Mouse (Mus musculus) E14TG2a.4 (cell line): Measurements from ENCODE around the gene Cd209a.

Source experiments
- H3K27me3 ChIP-seq: 2 replicates; pipeline ENCODE4 v1.6.1; 2014; ENCODE audit warnings: low read length, control low read depth; ENCODE audit not compliant: insufficient read depth
- H3K36me3 ChIP-seq: 2 replicates; pipeline ENCODE4 v1.6.1; 2014; ENCODE audit warnings: low read length, control low read depth; ENCODE audit not compliant: insufficient read depth
- H3K4me1 ChIP-seq: replicated peaks from 2 replicates; pipeline ENCODE4 v1.6.1; 2014; ENCODE audit warnings: low read depth, low read length, control low read depth
- H3K4me3 ChIP-seq: replicated peaks from 2 replicates; pipeline ENCODE4 v1.5.1; 2014; ENCODE audit warnings: mild to moderate bottlenecking, low read length
- H3K9me3 ChIP-seq: 2 replicates; pipeline ENCODE4 v1.6.1; 2014; ENCODE audit warnings: low read length, control low read depth
- CTCF ChIP-seq: conservative IDR thresholded peaks from 2 replicates; pipeline ENCODE4 v1.5.1; 2014; ENCODE audit warnings: low read length
- NANOG ChIP-seq: IDR thresholded peaks from 2 replicates; pipeline ENCODE4 v1.6.1; 2014; ENCODE audit warnings: borderline replicate concordance, low read length, mixed read lengths
- POU5F1 ChIP-seq: IDR thresholded peaks from 2 replicates; pipeline ENCODE4 v1.6.1; 2014; ENCODE audit warnings: low read length, borderline replicate concordance

Gene Cd209a

GRCm38 (mm10) chr8:3717321-3717954, 31.3 kb downstream of the Cd209a start:
- H3K36me3 ChIP-seq, result no peaks in the 10 kb centered on the region
- H3K9me3 ChIP-seq, result no peaks in the 10 kb centered on the region
- TF ChIP-seq POU5F1 (no peak), NANOG (no peak), CTCF (no peak)
- H3K4me1 ChIP-seq, result no peaks in the 10 kb centered on the region; the same call in 1 of the 2 replicates
- H3K4me3 ChIP-seq, result no peak overlapping the region
- no peaks in the 10 kb centered on the region; the same call in 1 of the 2 replicates for H3K27me3 ChIP-seq

DNA sequence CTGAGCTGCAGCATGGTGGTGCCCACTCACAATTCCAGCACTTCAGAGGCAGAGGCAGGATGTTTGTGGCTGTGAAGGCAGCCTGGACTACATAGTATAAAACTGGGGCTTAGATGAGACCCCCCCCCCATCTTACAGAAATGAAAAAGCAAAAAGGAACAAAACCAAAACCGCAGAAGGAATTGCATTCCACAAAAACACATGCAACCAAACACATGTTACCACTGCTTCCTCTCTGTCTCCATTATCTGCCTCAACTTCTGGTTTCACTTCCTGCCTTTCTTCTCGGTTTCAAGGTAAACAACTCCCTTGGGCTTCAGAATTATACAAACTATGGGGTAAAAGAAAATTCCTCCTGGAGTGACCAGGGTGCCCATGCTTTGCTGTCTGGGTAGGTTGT, 37.1 kb downstream of the Cd209a start:
- no peaks in the 10 kb centered on the region for H3K4me1 ChIP-seq
- H3K4me3 ChIP-seq, result no peak overlapping the region
- H3K27me3 ChIP-seq, result no peaks in the 10 kb centered on the region
- TF ChIP-seq CTCF, result no peak
- no peak for TF ChIP-seq POU5F1
- no peak for TF ChIP-seq NANOG
- no peaks in the 10 kb centered on the region for H3K36me3 ChIP-seq
- no peaks in the 10 kb centered on the region; the same call in 1 of the 2 replicates for H3K9me3 ChIP-seq

DNA sequence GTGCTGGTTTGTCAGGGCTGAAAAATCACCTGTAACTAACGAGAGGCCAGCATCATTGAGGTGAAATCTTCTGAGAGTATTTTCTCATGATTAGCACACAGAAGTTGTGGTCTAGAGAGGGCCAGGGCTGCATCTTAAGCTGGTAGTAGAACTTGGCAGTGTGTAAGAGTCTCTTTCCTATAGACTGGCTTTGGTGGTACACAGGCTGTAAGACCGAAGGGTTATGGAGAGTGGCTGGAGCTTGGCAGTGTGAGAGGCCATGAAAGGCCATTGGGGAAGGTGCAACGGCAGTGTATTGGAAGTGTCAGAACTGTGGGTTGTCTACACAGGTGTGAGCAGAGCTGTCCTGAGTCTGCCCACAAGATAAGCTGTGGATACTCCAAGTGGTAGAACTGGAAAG, 38.5 kb downstream of the Cd209a start:
- Histone ChIP-seq H3K9me3 (no peaks in the 10 kb centered on the region; the same call in 1 of the 2 replicates), H3K36me3 (no peaks in the 10 kb centered on the region), H3K4me3 (no peak overlapping the region), H3K27me3 (no peaks in the 10 kb centered on the region), H3K4me1 (no peaks in the 10 kb centered on the region)
- TF ChIP-seq POU5F1 (no peak), CTCF (no peak), NANOG (no peak)

DNA sequence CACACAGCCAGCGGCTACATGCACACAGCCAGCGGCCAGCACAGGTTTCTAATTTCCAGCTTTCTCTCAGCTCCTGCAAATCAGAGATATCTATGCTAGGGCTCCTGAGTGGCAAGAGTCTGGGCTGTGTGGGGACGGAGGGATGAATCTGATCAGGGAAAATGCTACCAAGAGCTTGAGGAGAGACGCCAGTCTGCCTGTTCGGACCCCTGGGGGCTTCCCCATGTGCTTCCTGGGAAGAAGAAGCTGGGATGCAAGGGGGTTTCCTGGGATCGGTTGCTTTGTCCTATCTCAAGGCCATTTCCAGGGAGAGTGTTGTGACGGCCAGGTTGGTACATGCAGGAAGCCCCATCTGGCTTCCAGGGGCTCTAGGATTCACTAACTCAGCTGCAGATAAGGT, 41.2 kb downstream of the Cd209a start:
- Histone ChIP-seq H3K36me3 (no peaks in the 10 kb centered on the region), H3K9me3 (peaks cover 12% of the 10 kb centered on the region)
- TF ChIP-seq NANOG, result no peak
- no peak for TF ChIP-seq CTCF
- no peak for TF ChIP-seq POU5F1

GRCm38 (mm10) chr8:3705711-3706110, 43.1 kb downstream of the Cd209a start:
- Histone ChIP-seq H3K4me1 (no peaks in the 10 kb centered on the region), H3K27me3 (no peaks in the 10 kb centered on the region), H3K9me3 (peaks cover 31% of the 10 kb centered on the region), H3K36me3 (no peaks in the 10 kb centered on the region), H3K4me3 (no peak overlapping the region)
- TF ChIP-seq NANOG (no peak), POU5F1 (no peak), CTCF (no peak)

More for the DNA sequence above, 41.2 kb downstream of the Cd209a start:
- no peak overlapping the region for H3K4me3 ChIP-seq
- no peaks in the 10 kb centered on the region for H3K27me3 ChIP-seq
- no peaks in the 10 kb centered on the region for H3K4me1 ChIP-seq

DNA sequence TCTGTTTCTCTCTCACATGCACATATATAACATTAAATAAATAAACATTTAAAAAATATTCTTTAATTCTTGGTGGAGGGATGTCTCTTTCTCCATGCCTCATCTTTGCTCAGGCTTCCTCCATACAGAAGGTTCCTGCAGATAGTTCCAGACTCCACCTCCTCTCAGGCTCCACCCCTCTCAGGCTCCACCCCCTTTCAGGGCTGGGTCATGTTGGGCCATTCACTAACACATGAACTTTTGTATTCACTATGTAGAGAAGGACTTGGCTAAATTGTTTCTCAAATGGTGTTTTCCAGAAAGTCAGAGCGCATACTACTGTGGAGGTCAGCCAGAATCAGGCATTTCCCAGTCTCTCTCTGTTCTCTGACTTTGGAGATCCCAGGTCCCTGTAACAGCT, 47.3 kb downstream of the Cd209a start:
- TF ChIP-seq CTCF, result no peak
- no peak for TF ChIP-seq NANOG
- no peak for TF ChIP-seq POU5F1

DNA sequence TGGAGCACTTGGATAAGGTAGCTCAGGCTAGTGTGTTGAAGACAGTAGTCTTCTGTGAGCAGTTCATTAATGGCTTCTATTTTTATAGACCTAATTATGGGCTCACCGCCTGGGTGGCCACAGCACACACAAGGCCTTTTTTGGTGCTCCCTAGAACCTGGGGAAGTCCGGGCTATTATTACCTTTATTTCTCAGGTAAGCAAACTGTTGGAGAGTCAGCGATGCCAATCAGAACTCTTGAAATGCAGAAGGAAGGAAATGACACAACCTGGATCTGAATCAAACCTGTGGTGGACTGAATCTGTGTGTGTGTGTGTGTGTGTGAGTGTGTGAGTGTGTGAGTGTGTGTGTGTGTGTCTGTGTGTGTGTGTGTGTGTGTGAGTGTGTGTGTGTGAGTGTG, 54.7 kb downstream of the Cd209a start, which contains the start of gene Fcer2a:
Gene Fcer2a (minus strand): TSS at position 55 of the 400 bp plus-strand sequence.
- peaks cover 81% of the 10 kb centered on the region for H3K9me3 ChIP-seq
- TF ChIP-seq NANOG (no peak), POU5F1 (no peak), CTCF (no peak)

More for the DNA sequence above, 47.3 kb downstream of the Cd209a start:
- no peaks in the 10 kb centered on the region for H3K36me3 ChIP-seq
- H3K4me1 ChIP-seq, result no peaks in the 10 kb centered on the region
- no peak overlapping the region for H3K4me3 ChIP-seq
- no peaks in the 10 kb centered on the region for H3K27me3 ChIP-seq
- H3K9me3 ChIP-seq, result peaks cover 70% of the 10 kb centered on the region

More for the DNA sequence above, 54.7 kb downstream of the Cd209a start, which contains the start of gene Fcer2a:
- H3K4me1 ChIP-seq, result no peaks in the 10 kb centered on the region
- no peak within 1 kb of the TSS for H3K4me3 ChIP-seq
- H3K36me3 ChIP-seq, result no peaks in the 10 kb centered on the region
- H3K27me3 ChIP-seq, result peaks cover 7% of the 10 kb centered on the region; the same call in 1 of the 2 replicates
